Mouse (Mus musculus): ENCODE measurements around the gene Hip1r. TPM values are rescaled to one million over a fixed set of nuclear protein-coding genes. Genes with fewer than 3 reads are reported as not detected.

Hip1r gene
- polyA plus RNA-seq, 1 experiment from 2014 or later = 8.6 TPM

GRCm38 (mm10) chr5:124034471-124034870 is 61.0 kb downstream of the Hip1r start:
- no peak overlapping the region for H3K9ac ChIP-seq
- H3K9me3 ChIP-seq = no peaks in the 10 kb centered on the region
- no peak overlapping the region for H3K4me3 ChIP-seq
- no peaks in the 10 kb centered on the region for H3K36me3 ChIP-seq
- WGBS = 71% methylated on average over 11 of the region's 11 CpGs
- no peak overlapping the region for H3K4me2 ChIP-seq (replicated peaks)
- peaks cover 18% of the 10 kb centered on the region for H3K4me1 ChIP-seq
- no peaks in the 10 kb centered on the region for H3K27me3 ChIP-seq
- no peak for ATAC-seq (ENCODE audit: low FRiP score, low read depth)
- no peak overlapping the region for H3K27ac ChIP-seq

GRCm38 (mm10) chr5:124035406-124035805 is 62.0 kb downstream of the Hip1r start:
- Histone ChIP-seq H3K27ac (no peak overlapping the region), H3K9ac (no peak overlapping the region), H3K27me3 (no peaks in the 10 kb centered on the region), H3K4me1 (peaks cover 9% of the 10 kb centered on the region), H3K4me2 (replicated peaks) (no peak overlapping the region), H3K9me3 (no peaks in the 10 kb centered on the region), H3K36me3 (no peaks in the 10 kb centered on the region), H3K4me3 (no peak overlapping the region)
- 78% methylated on average over 9 of the region's 9 CpGs for WGBS
- no peak for ATAC-seq (ENCODE audit: low FRiP score, low read depth)

- Histone ChIP-seq H3K9me3 (no peaks in the 10 kb centered on the region), H3K4me3 (no peak overlapping the region), H3K27ac (no peak overlapping the region), H3K36me3 (no peaks in the 10 kb centered on the region), H3K9ac (no peak overlapping the region), H3K4me2 (replicated peaks) (no peak overlapping the region), H3K27me3 (no peaks in the 10 kb centered on the region), H3K4me1 (peaks cover 5% of the 10 kb centered on the region)
- no peak for ATAC-seq (ENCODE audit: low FRiP score, low read depth)
- 67% methylated on average over 8 of the region's 8 CpGs for WGBS
These were observed 62.4 kb downstream of the Hip1r start for GRCm38 (mm10) chr5:124035806-124036205.

GRCm38 (mm10) chr5:124036341-124036740 is 62.9 kb downstream of the Hip1r start:
- no peak for ATAC-seq (ENCODE audit: low FRiP score, low read depth)
- no peak overlapping the region for H3K4me3 ChIP-seq
- 50% methylated on average over 6 of the region's 6 CpGs for WGBS
- H3K9me3 ChIP-seq = no peaks in the 10 kb centered on the region
- H3K4me1 ChIP-seq = no peaks in the 10 kb centered on the region
- no peak overlapping the region for H3K4me2 ChIP-seq (replicated peaks)
- no peak overlapping the region for H3K27ac ChIP-seq
- no peak overlapping the region for H3K9ac ChIP-seq
- no peaks in the 10 kb centered on the region for H3K36me3 ChIP-seq
- H3K27me3 ChIP-seq = no peaks in the 10 kb centered on the region

- WGBS = 72% methylated on average over 5 of the region's 5 CpGs
- no peaks in the 10 kb centered on the region for H3K9me3 ChIP-seq
- H3K27ac ChIP-seq = no peak overlapping the region
- no peak overlapping the region for H3K9ac ChIP-seq
- H3K36me3 ChIP-seq = no peaks in the 10 kb centered on the region
- no peak overlapping the region for H3K4me2 ChIP-seq (replicated peaks)
- H3K27me3 ChIP-seq = no peaks in the 10 kb centered on the region
- ATAC-seq (ENCODE audit: low FRiP score, low read depth) = no peak
- H3K4me3 ChIP-seq = no peak overlapping the region
- H3K4me1 ChIP-seq = no peaks in the 10 kb centered on the region
These were observed 63.4 kb downstream of the Hip1r start for GRCm38 (mm10) chr5:124036836-124037235.

- Histone ChIP-seq H3K4me3 (no peak overlapping the region), H3K36me3 (no peaks in the 10 kb centered on the region), H3K9ac (no peak overlapping the region), H3K4me2 (replicated peaks) (no peak overlapping the region), H3K9me3 (no peaks in the 10 kb centered on the region), H3K27ac (no peak overlapping the region), H3K27me3 (no peaks in the 10 kb centered on the region), H3K4me1 (0 out of 2 replicates have a peak, but pooled peaks cover 3% of the 10 kb centered on the region)
- no peak for ATAC-seq (ENCODE audit: low FRiP score, low read depth)
- 85% methylated on average over 6 of the region's 6 CpGs for WGBS
These were observed 66.2 kb downstream of the Hip1r start for GRCm38 (mm10) chr5:124039602-124040001.

- Histone ChIP-seq H3K27me3 (no peaks in the 10 kb centered on the region), H3K9me3 (no peaks in the 10 kb centered on the region), H3K4me1 (0 out of 2 replicates have a peak, but pooled peaks cover 3% of the 10 kb centered on the region), H3K9ac (no peak overlapping the region), H3K27ac (no peak overlapping the region), H3K4me2 (replicated peaks) (no peak overlapping the region), H3K4me3 (no peak overlapping the region), H3K36me3 (no peaks in the 10 kb centered on the region)
- 73% methylated on average over 9 of the region's 9 CpGs for WGBS
- ATAC-seq (ENCODE audit: low FRiP score, low read depth) = no peak
These were observed 67.7 kb downstream of the Hip1r start for GRCm38 (mm10) chr5:124041097-124041496.

- no peak overlapping the region for H3K27ac ChIP-seq
- no peak overlapping the region for H3K4me3 ChIP-seq
- no peaks in the 10 kb centered on the region for H3K9me3 ChIP-seq
- H3K9ac ChIP-seq = no peak overlapping the region
- ATAC-seq (ENCODE audit: low FRiP score, low read depth) = no peak
- H3K27me3 ChIP-seq = no peaks in the 10 kb centered on the region
- H3K4me1 ChIP-seq = 0 out of 2 replicates have a peak, but pooled peaks cover 3% of the 10 kb centered on the region
- no peaks in the 10 kb centered on the region for H3K36me3 ChIP-seq
- H3K4me2 ChIP-seq (replicated peaks) = no peak overlapping the region
- 54% methylated on average over 10 of the region's 10 CpGs for WGBS
These were observed 70.0 kb downstream of the Hip1r start for GRCm38 (mm10) chr5:124043212-124043978.

- Histone ChIP-seq H3K36me3 (no peaks in the 10 kb centered on the region), H3K9ac (no peak overlapping the region), H3K27ac (no peak overlapping the region), H3K4me2 (replicated peaks) (no peak overlapping the region), H3K4me3 (no peak overlapping the region), H3K9me3 (no peaks in the 10 kb centered on the region), H3K4me1 (0 out of 2 replicates have a peak, but pooled peaks cover 3% of the 10 kb centered on the region), H3K27me3 (no peaks in the 10 kb centered on the region)
- WGBS = 95% methylated on average over 5 of the region's 5 CpGs
- no peak for ATAC-seq (ENCODE audit: low FRiP score, low read depth)
These were observed 70.6 kb downstream of the Hip1r start for GRCm38 (mm10) chr5:124043999-124044398.

GRCm38 (mm10) chr5:124045453-124046010 is 72.1 kb downstream of the Hip1r start:
- WGBS = 26% methylated on average over 11 of the region's 11 CpGs
- H3K9ac ChIP-seq = no peak overlapping the region

GRCm38 (mm10) chr5:124046741-124047401 is 73.4 kb downstream of the Hip1r start:
- Histone ChIP-seq H3K9me3 (no peaks in the 10 kb centered on the region), H3K4me3 (no peak overlapping the region), H3K4me2 (replicated peaks) (no peak overlapping the region), H3K27ac (no peak overlapping the region), H3K4me1 (peaks cover 16% of the 10 kb centered on the region), H3K9ac (0 out of 2 replicates have a peak overlapping the region, but pooled peaks have one; percentile 19), H3K27me3 (no peaks in the 10 kb centered on the region), H3K36me3 (no peaks in the 10 kb centered on the region)
- 79% methylated on average over 7 of the region's 7 CpGs for WGBS
- ATAC-seq (ENCODE audit: low FRiP score, low read depth) = no peak

More at GRCm38 (mm10) chr5:124045453-124046010, 72.1 kb downstream of the Hip1r start:
- Histone ChIP-seq H3K36me3 (no peaks in the 10 kb centered on the region), H3K4me3 (no peak overlapping the region), H3K9me3 (no peaks in the 10 kb centered on the region), H3K27ac (no peak overlapping the region), H3K27me3 (no peaks in the 10 kb centered on the region), H3K4me2 (replicated peaks) (no peak overlapping the region), H3K4me1 (peaks cover 14% of the 10 kb centered on the region)
- no peak for ATAC-seq (ENCODE audit: low FRiP score, low read depth)

All from limb, embryonic 13.5 days (tissue).